ENCODE assay signal across 27 mouse cellular contexts in genomic region chr12:58872465-58872864, GRCm38 (mm10).
DNase-seq lines count a peak whose midpoint lies in the region; ATAC-seq and TF ChIP-seq lines count a peak whose summit lies in the region.
"Had no signal": no experiment of that assay in that cellular context is flagged by ENCODE, and none has a peak within 500 bp of the region (broad histone marks: within the 10 kb centered on the region; RNA-seq: fewer than 3 reads in every experiment).

No protein-coding gene starts in this region.

- no peaks in the 10 kb centered on the region for H3K4me1 ChIP-seq in embryonic facial prominence, embryonic 14.5 days (ENCODE audit: control insufficient read depth, insufficient read depth, low read length)
- H3K4me1 ChIP-seq in embryonic facial prominence, embryonic 10.5 days, result 0 out of 2 replicates have a peak, but pooled peaks cover 6% of the 10 kb centered on the region
- H3K4me1 ChIP-seq in hindbrain, embryonic 16.5 days (ENCODE audit: control insufficient read depth, insufficient read depth, low read depth, low read length), result no peaks in the 10 kb centered on the region
- no peaks in the 10 kb centered on the region for H3K4me1 ChIP-seq in hindbrain, embryonic 12.5 days
- no peaks in the 10 kb centered on the region for H3K4me1 ChIP-seq in hindbrain, postnatal 0 days (ENCODE audit: insufficient read depth, low read length)
- no peaks in the 10 kb centered on the region for H3K4me1 ChIP-seq in liver, embryonic 12.5 days
- H3K4me1 ChIP-seq: forebrain, embryonic 15.5 days; heart, embryonic 12.5 days; heart, embryonic 15.5 days; hindbrain, embryonic 15.5 days had no signal

- no peaks in the 10 kb centered on the region for H3K36me3 ChIP-seq in embryonic facial prominence, embryonic 14.5 days (ENCODE audit: control insufficient read depth, insufficient read depth, low read length)
- no peaks in the 10 kb centered on the region for H3K36me3 ChIP-seq in embryonic facial prominence, embryonic 10.5 days (replicated peaks)
- no peaks in the 10 kb centered on the region for H3K36me3 ChIP-seq in hindbrain, embryonic 16.5 days (ENCODE audit: control insufficient read depth, insufficient read depth, low read length)
- H3K36me3 ChIP-seq in hindbrain, embryonic 12.5 days, result no peaks in the 10 kb centered on the region
- no peaks in the 10 kb centered on the region for H3K36me3 ChIP-seq in hindbrain, postnatal 0 days (ENCODE audit: insufficient read depth, low read length)
- no peaks in the 10 kb centered on the region for H3K36me3 ChIP-seq in liver, embryonic 12.5 days
- H3K36me3 ChIP-seq: forebrain, embryonic 12.5 days; forebrain, embryonic 15.5 days; heart, embryonic 12.5 days; heart, embryonic 15.5 days; hindbrain, embryonic 15.5 days had no signal

- no peaks in the 10 kb centered on the region for H3K9me3 ChIP-seq in embryonic facial prominence, embryonic 14.5 days (ENCODE audit: control insufficient read depth, low read length)
- no peaks in the 10 kb centered on the region for H3K9me3 ChIP-seq in embryonic facial prominence, embryonic 10.5 days
- H3K9me3 ChIP-seq in hindbrain, embryonic 16.5 days (ENCODE audit: control insufficient read depth, low read length), result no peaks in the 10 kb centered on the region
- H3K9me3 ChIP-seq in hindbrain, embryonic 12.5 days (replicated peaks), result no peaks in the 10 kb centered on the region
- no peaks in the 10 kb centered on the region for H3K9me3 ChIP-seq in hindbrain, postnatal 0 days (ENCODE audit: low read length)
- no peaks in the 10 kb centered on the region for H3K9me3 ChIP-seq in liver, embryonic 12.5 days (replicated peaks)
- H3K9me3 ChIP-seq: forebrain, embryonic 12.5 days; forebrain, embryonic 15.5 days; heart, embryonic 12.5 days; heart, embryonic 15.5 days; hindbrain, embryonic 15.5 days had no signal

- peak; percentile 11 for DNase-seq in embryonic facial prominence, embryonic 14.5 days (ENCODE audit: low spot score)
- DNase-seq in embryonic facial prominence, embryonic 10.5 days (ENCODE audit: low spot score), result no peak
- peak; percentile 54 for DNase-seq in Muller cell, postnatal 12 days (ENCODE audit: inconsistent ontology term)
- DNase-seq in hindbrain, postnatal 0 days (ENCODE audit: low spot score), result peak; percentile 3
- DNase-seq: adrenal gland, adult 2 months; adrenal gland, postnatal 14 days; cerebellum, adult 11-12 months; cerebellum, adult 8-10 months; cerebellum, postnatal 10 days; cerebellum, postnatal 36 days; embryo, embryonic 11 days; gastrocnemius, postnatal 25 days; heart, adult 18-20 months; heart, postnatal 10 days; heart, postnatal 36 days had no signal

- H3K27ac ChIP-seq in embryonic facial prominence, embryonic 14.5 days (replicated peaks; ENCODE audit: low read depth, low read length), result no peak overlapping the region
- H3K27ac ChIP-seq in embryonic facial prominence, embryonic 10.5 days (replicated peaks), result no peak overlapping the region
- no peak overlapping the region for H3K27ac ChIP-seq in hindbrain, embryonic 16.5 days (ENCODE audit: low read depth, low read length)
- H3K27ac ChIP-seq in hindbrain, embryonic 12.5 days, result no peak overlapping the region
- H3K27ac ChIP-seq in hindbrain, postnatal 0 days, result no peak overlapping the region
- no peak overlapping the region for H3K27ac ChIP-seq in liver, embryonic 12.5 days
- H3K27ac ChIP-seq: forebrain, embryonic 12.5 days; forebrain, embryonic 15.5 days; heart, embryonic 15.5 days; hindbrain, embryonic 15.5 days had no signal

- no peak for TF ChIP-seq CTCF in hindbrain, postnatal 0 days (IDR thresholded peaks at IDR 0.05; ENCODE audit: low read depth)

- no peak overlapping the region for H3K4me3 ChIP-seq in embryonic facial prominence, embryonic 14.5 days (ENCODE audit: low read depth, low read length)
- no peak overlapping the region for H3K4me3 ChIP-seq in embryonic facial prominence, embryonic 10.5 days
- no peak overlapping the region for H3K4me3 ChIP-seq in hindbrain, embryonic 16.5 days (ENCODE audit: low read length)
- no peak overlapping the region for H3K4me3 ChIP-seq in hindbrain, embryonic 12.5 days
- no peak overlapping the region for H3K4me3 ChIP-seq in hindbrain, postnatal 0 days (ENCODE audit: low read length)
- no peak overlapping the region for H3K4me3 ChIP-seq in liver, embryonic 12.5 days
- H3K4me3 ChIP-seq: erythroblast, embryonic 14.5 days; forebrain, embryonic 12.5 days; forebrain, embryonic 15.5 days; heart, embryonic 12.5 days; heart, embryonic 15.5 days; hindbrain, embryonic 15.5 days had no signal

- no peak overlapping the region for H3K4me2 ChIP-seq in embryonic facial prominence, embryonic 14.5 days (ENCODE audit: low read depth, low read length)
- H3K4me2 ChIP-seq in hindbrain, embryonic 16.5 days (ENCODE audit: low read length), result no peak overlapping the region
- H3K4me2 ChIP-seq in hindbrain, embryonic 12.5 days (replicated peaks), result no peak overlapping the region
- H3K4me2 ChIP-seq in hindbrain, postnatal 0 days (ENCODE audit: low read depth, low read length), result no peak overlapping the region
- H3K4me2 ChIP-seq in liver, embryonic 12.5 days, result no peak overlapping the region
- H3K4me2 ChIP-seq: forebrain, embryonic 12.5 days; forebrain, embryonic 15.5 days; heart, embryonic 12.5 days; heart, embryonic 15.5 days; hindbrain, embryonic 15.5 days had no signal

- H3K27me3 ChIP-seq in embryonic facial prominence, embryonic 14.5 days (replicated peaks; ENCODE audit: control insufficient read depth, insufficient read depth, low read length), result no peaks in the 10 kb centered on the region
- H3K27me3 ChIP-seq in embryonic facial prominence, embryonic 10.5 days (replicated peaks; ENCODE audit: low read depth, poor library complexity, severe bottlenecking), result no peaks in the 10 kb centered on the region
- H3K27me3 ChIP-seq in hindbrain, embryonic 16.5 days (replicated peaks; ENCODE audit: control insufficient read depth, insufficient read depth, low read length), result no peaks in the 10 kb centered on the region
- H3K27me3 ChIP-seq in hindbrain, embryonic 12.5 days, result no peaks in the 10 kb centered on the region
- no peaks in the 10 kb centered on the region for H3K27me3 ChIP-seq in hindbrain, postnatal 0 days (ENCODE audit: insufficient read depth, low read length)
- H3K27me3 ChIP-seq in liver, embryonic 12.5 days (replicated peaks), result no peaks in the 10 kb centered on the region
- H3K27me3 ChIP-seq: forebrain, embryonic 12.5 days; forebrain, embryonic 15.5 days; heart, embryonic 12.5 days; heart, embryonic 15.5 days; hindbrain, embryonic 15.5 days; Patski had no signal

- H3K9ac ChIP-seq in embryonic facial prominence, embryonic 14.5 days (ENCODE audit: low read depth, low read length), result no peak overlapping the region
- no peak overlapping the region for H3K9ac ChIP-seq in hindbrain, embryonic 16.5 days (ENCODE audit: low read depth, low read length)
- H3K9ac ChIP-seq in hindbrain, embryonic 12.5 days, result no peak overlapping the region
- H3K9ac ChIP-seq in hindbrain, postnatal 0 days (replicated peaks; ENCODE audit: low read length), result no peak overlapping the region
- no peak overlapping the region for H3K9ac ChIP-seq in liver, embryonic 12.5 days
- H3K9ac ChIP-seq: forebrain, embryonic 12.5 days; forebrain, embryonic 15.5 days; heart, embryonic 12.5 days; heart, embryonic 15.5 days; hindbrain, embryonic 15.5 days had no signal

- ATAC-seq in embryonic facial prominence, embryonic 14.5 days (ENCODE audit: low read depth), result peak; percentile 68
- ATAC-seq in hindbrain, embryonic 16.5 days, result peak; percentile 24; the same call in 1 of the 2 replicates
- no peak for ATAC-seq in hindbrain, embryonic 12.5 days (ENCODE audit: low FRiP score)
- no peak for ATAC-seq in hindbrain, postnatal 0 days
- ATAC-seq in liver, embryonic 12.5 days, result no peak
- ATAC-seq: forebrain, embryonic 15.5 days; inflammation-experienced regulatory T-cells, adult 6 months; intestine, embryonic 16.5 days; Patski had no signal

Comparison
In these comparisons a context has a peak if more than half of its experiments do, and no peak if none do; other contexts are left out.
1. ATAC-seq: peak in embryonic facial prominence, embryonic 14.5 days (single experiment) and hindbrain, embryonic 16.5 days (single experiment); none in hindbrain, embryonic 12.5 days (single experiment), hindbrain, postnatal 0 days (single experiment) and liver, embryonic 12.5 days (single experiment).